In genomic region chr19:43673513-43674315, GRCm38 (mm10) we compare ENCODE assay signal across 8 mouse cellular contexts. TPM values are rescaled to one million over a fixed set of nuclear protein-coding genes. Genes with fewer than 3 reads are reported as not detected.
DNase-seq lines count a peak whose midpoint lies in the region; ATAC-seq and TF ChIP-seq lines count a peak whose summit lies in the region.

No protein-coding gene starts in this region.

- peaks cover 37% of the 10 kb centered on the region for H3K4me1 ChIP-seq in heart, embryonic 13.5 days
- peaks cover 2 to 10% of the 10 kb centered on the region in 2 experiments; a peak in 2 of 4 replicates for H3K4me1 ChIP-seq in ES-E14 (ENCODE audit: control insufficient read depth in 2 of 2, insufficient read depth in 2 of 2, low read length in 2 of 2, poor library complexity in 1 of 2)
- peaks cover 32% of the 10 kb centered on the region for H3K4me1 ChIP-seq in forebrain, embryonic 12.5 days
- H3K4me1 ChIP-seq in liver, embryonic 13.5 days (replicated peaks) = peaks cover 39% of the 10 kb centered on the region
- H3K4me1 ChIP-seq in thymus, adult 2 months (replicated peaks; ENCODE audit: control insufficient read depth, insufficient read depth, low read length) = peaks cover 4% of the 10 kb centered on the region

- H3K4me2 ChIP-seq in heart, embryonic 13.5 days = peak overlapping the region; percentile 83
- H3K4me2 ChIP-seq in forebrain, embryonic 12.5 days = peak overlapping the region; percentile 88
- peak overlapping the region; percentile 93 for H3K4me2 ChIP-seq in liver, embryonic 13.5 days

- 0 out of 2 replicates have a peak, but pooled peaks cover 3% of the 10 kb centered on the region for H3K36me3 ChIP-seq in heart, embryonic 13.5 days
- H3K36me3 ChIP-seq in ES-E14 (ENCODE audit: control insufficient read depth, insufficient read depth, low read length, poor library complexity, severe bottlenecking) = no peaks in the 10 kb centered on the region; the same call in 1 of the 2 replicates
- H3K36me3 ChIP-seq in forebrain, embryonic 12.5 days (replicated peaks) = no peaks in the 10 kb centered on the region
- H3K36me3 ChIP-seq in liver, embryonic 13.5 days = no peaks in the 10 kb centered on the region
- H3K36me3 ChIP-seq in thymus, adult 2 months (ENCODE audit: control insufficient read depth, insufficient read depth, low read length) = no peaks in the 10 kb centered on the region

- DNase-seq in heart, postnatal 14 days = no peak
- no peak for DNase-seq in ES-E14 (ENCODE audit: low read depth, low spot score)
- DNase-seq in liver, embryonic 13.5 days = no peak
- peak; percentile 31 for DNase-seq in thymus, adult 2 months
- no peak for DNase-seq in ovary, postnatal 36 days (ENCODE audit: low spot score)
- no peak for DNase-seq in right cerebral cortex, postnatal 25 days

- TF ChIP-seq POLR2A in thymus, adult 2 months (IDR thresholded peaks at IDR 0.05; ENCODE audit: control insufficient read depth, extremely low read depth, insufficient read depth, low read length, poor library complexity) = no peak

- in situ Hi-C loops in ES-E14 (cut with MboI; ENCODE audit: low sequenced_read_pairs in 2 of 2, unreplicated experiment in 2 of 2) = no loop called here

- H3K27me3 ChIP-seq in heart, embryonic 13.5 days (replicated peaks) = no peaks in the 10 kb centered on the region
- H3K27me3 ChIP-seq in forebrain, embryonic 12.5 days = 0 out of 2 replicates have a peak, but pooled peaks cover 9% of the 10 kb centered on the region
- H3K27me3 ChIP-seq in liver, embryonic 13.5 days = no peaks in the 10 kb centered on the region
- no peaks in the 10 kb centered on the region for H3K27me3 ChIP-seq in thymus, adult 2 months (ENCODE audit: control insufficient read depth, insufficient read depth, low read length)

- H3K4me3 ChIP-seq in heart, embryonic 13.5 days = peak overlapping the region; percentile 84
- H3K4me3 ChIP-seq in ES-E14 (ENCODE audit: insufficient read depth in 1 of 2, low read depth in 1 of 2, low read length in 2 of 2, poor library complexity in 1 of 2, severe bottlenecking in 1 of 2) = peak overlapping the region; percentile 93 to 99
- H3K4me3 ChIP-seq in forebrain, embryonic 12.5 days (replicated peaks) = peak overlapping the region; percentile 96
- H3K4me3 ChIP-seq in liver, embryonic 13.5 days (replicated peaks) = peak overlapping the region; percentile 98
- H3K4me3 ChIP-seq in thymus, adult 2 months (ENCODE audit: control insufficient read depth, insufficient read depth, low read length) = peak overlapping the region; percentile 79

- TF ChIP-seq CTCF in thymus, adult 2 months (IDR thresholded peaks at IDR 0.05; ENCODE audit: borderline replicate concordance, control insufficient read depth, extremely low read depth, insufficient read depth, low read length, poor library complexity) = no peak

- intact Hi-C loops in heart, postnatal 14 days (cut with DNase I) = loop anchor here (2.0 kb wide), 1 partner anchor 15 kb away; the partner anchor contains the start of gene Entpd7

- peak overlapping the region; percentile 94 for H3K9ac ChIP-seq in heart, embryonic 13.5 days
- H3K9ac ChIP-seq in ES-E14 (ENCODE audit: insufficient read depth, low read depth, low read length, poor library complexity, severe bottlenecking) = peak overlapping the region; percentile 90
- H3K9ac ChIP-seq in forebrain, embryonic 12.5 days = peak overlapping the region; percentile 87
- peak overlapping the region; percentile 96 for H3K9ac ChIP-seq in liver, embryonic 13.5 days

- H3K27ac ChIP-seq in heart, embryonic 13.5 days (replicated peaks) = peak overlapping the region; percentile 85
- no peak overlapping the region for H3K27ac ChIP-seq in ES-E14 (ENCODE audit: insufficient read depth, low read depth, low read length, poor library complexity, severe bottlenecking)
- no peak overlapping the region for H3K27ac ChIP-seq in forebrain, embryonic 12.5 days
- H3K27ac ChIP-seq in liver, embryonic 13.5 days = peak overlapping the region; percentile 91
- no peak overlapping the region for H3K27ac ChIP-seq in thymus, adult 2 months (ENCODE audit: control insufficient read depth, insufficient read depth, low read length)

- WGBS in heart, embryonic 13.5 days = 5% methylated on average over 21 of the region's 21 CpGs
- WGBS in forebrain, embryonic 12.5 days = 12% methylated on average over 21 of the region's 21 CpGs
- WGBS in liver, embryonic 13.5 days (ENCODE audit: insufficient replicate concordance) = 2% methylated on average over 21 of the region's 21 CpGs
- WGBS in thymus, adult 2 months = 2% methylated on average over 21 of the region's 21 CpGs

- ATAC-seq in heart, embryonic 13.5 days (ENCODE audit: extremely low read depth, insufficient number of reproducible peaks, low FRiP score, low TSS enrichment) = no peak
- ATAC-seq in forebrain, embryonic 12.5 days (ENCODE audit: low FRiP score) = no peak
- ATAC-seq in liver, embryonic 13.5 days (ENCODE audit: low read depth) = no peak

- no peaks in the 10 kb centered on the region for H3K9me3 ChIP-seq in heart, embryonic 13.5 days
- H3K9me3 ChIP-seq in ES-E14 (ENCODE audit: control insufficient read depth, insufficient read depth, low read depth, low read length) = no peaks in the 10 kb centered on the region
- H3K9me3 ChIP-seq in forebrain, embryonic 12.5 days = no peaks in the 10 kb centered on the region
- no peaks in the 10 kb centered on the region for H3K9me3 ChIP-seq in liver, embryonic 13.5 days (replicated peaks)

TF ChIP-seq in ES-E14, 5 proteins besides CTCF, POLR2A, EP300 and RAD21:
- TF ChIP-seq MAFK (IDR thresholded peaks at IDR 0.05; ENCODE audit: insufficient read depth, low read depth, low read length) (no peak), CHD2 (IDR thresholded peaks at IDR 0.05; ENCODE audit: low read depth, low read length) (no peak), ZNF384 (IDR thresholded peaks at IDR 0.05; ENCODE audit: low read depth, low read length) (no peak), HCFC1 (IDR thresholded peaks at IDR 0.05; ENCODE audit: borderline replicate concordance, insufficient read depth, low read length) (no peak), ZC3H11A (IDR thresholded peaks at IDR 0.05; ENCODE audit: borderline replicate concordance, low read depth, low read length) (no peak)

RNA-seq across cellular contexts. Expression of gene Slc25a28, which starts 1.0 kb away (rescaled TPM):
- 10.1 and 10.2 TPM in 2 replicates for polyA plus RNA-seq in heart, embryonic 13.5 days (2015; fragmentation: Nextera tagmentation; extraction: Ambion mirVana)
- 10 to 100 TPM; 21.6 to 25.4 TPM for total RNA-seq in heart, postnatal 14 days (2021)
- total RNA-seq in ES-E14 (2012; rRNA removed) = 54.8 and 68.4 TPM in 2 replicates
- polyA plus RNA-seq in forebrain, embryonic 12.5 days (2016; fragmentation: Nextera tagmentation; extraction: Ambion mirVana) = 17.5 and 18.1 TPM in 2 replicates
- polyA plus RNA-seq in liver, embryonic 13.5 days (2015; fragmentation: Nextera tagmentation; extraction: Ambion mirVana) = 6.3 and 6.8 TPM in 2 replicates
- 80.5 and 88.7 TPM in 2 replicates for polyA plus RNA-seq in thymus, adult 2 months (2012; rRNA removed)

RNA-seq across cellular contexts. Expression of gene Entpd7, which starts 15.8 kb away (rescaled TPM):
- 6.1 and 6.6 TPM in 2 replicates for polyA plus RNA-seq in heart, embryonic 13.5 days (2015; fragmentation: Nextera tagmentation; extraction: Ambion mirVana)
- 1 to 10 TPM; 4.6 to 4.8 TPM for total RNA-seq in heart, postnatal 14 days (2021)
- 10.3 and 11.4 TPM in 2 replicates for total RNA-seq in ES-E14 (2012; rRNA removed)
- 10.2 TPM in 2 replicates for polyA plus RNA-seq in forebrain, embryonic 12.5 days (2016; fragmentation: Nextera tagmentation; extraction: Ambion mirVana)
- polyA plus RNA-seq in liver, embryonic 13.5 days (2015; fragmentation: Nextera tagmentation; extraction: Ambion mirVana) = 3.0 and 3.2 TPM in 2 replicates
- 8.8 and 10.1 TPM in 2 replicates for polyA plus RNA-seq in thymus, adult 2 months (2012; rRNA removed)

Comparison
In these comparisons a context has a peak if more than half of its experiments do, and no peak if none do; other contexts are left out.
1. H3K27ac ChIP-seq: peak in heart, embryonic 13.5 days (single experiment) and liver, embryonic 13.5 days (single experiment); none in ES-E14 (single experiment), forebrain, embryonic 12.5 days (single experiment) and thymus, adult 2 months (single experiment).
2. Peak in every context shown above with its lines, with median percentiles within 50 percentile points of each other: H3K4me2 ChIP-seq, H3K4me3 ChIP-seq and H3K9ac ChIP-seq.